Mouse (Mus musculus) layer of hippocampus, adult 2 months (tissue): ENCODE results near the gene Gm14085. TPM values are rescaled to one million over a fixed set of nuclear protein-coding genes. Genes with fewer than 3 reads are reported as not detected.

Experiments
- DNase-seq, 2 experiments: peaks; one replicate each; pipeline ENCODE4 v3.0.0; 2022; ENCODE audit warnings: low spot score in 2 of 2
- H3K27ac ChIP-seq: fragments of 200-600 bp; 2 replicates; pipeline ENCODE4 v1.8.1; 2022
- H3K4me3 ChIP-seq: fragments of 200-600 bp; 2 replicates; pipeline ENCODE4 v1.8.1; 2022; ENCODE audit warnings: mild to moderate bottlenecking
- CTCF ChIP-seq: fragments of 200-600 bp; conservative IDR thresholded peaks from 2 replicates; pipeline ENCODE4 v1.8.1; 2022; ENCODE audit warnings: antibody characterized with exemption, mild to moderate bottlenecking, moderate library complexity
- total RNA-seq, 2 experiments: library from RNA; stranded (reverse); gene quantifications; 2 replicates each; pipeline ENCODE4 v1.2.3; 2021

Gm14085 gene
- total RNA-seq, 2 experiments from 2014 or later = not detected

GRCm38 (mm10) chr2:122572438-122572837 is 87.7 kb downstream of the Gm14085 start:
- Histone ChIP-seq H3K4me3 (no peak overlapping the region), H3K27ac (no peak overlapping the region)
- DNase-seq = no peak
- no peak for TF ChIP-seq CTCF

GRCm38 (mm10) chr2:122575470-122575869 is 90.7 kb downstream of the Gm14085 start:
- Histone ChIP-seq H3K27ac (no peak overlapping the region), H3K4me3 (no peak overlapping the region)
- DNase-seq = no peak
- no peak for TF ChIP-seq CTCF

DNA sequence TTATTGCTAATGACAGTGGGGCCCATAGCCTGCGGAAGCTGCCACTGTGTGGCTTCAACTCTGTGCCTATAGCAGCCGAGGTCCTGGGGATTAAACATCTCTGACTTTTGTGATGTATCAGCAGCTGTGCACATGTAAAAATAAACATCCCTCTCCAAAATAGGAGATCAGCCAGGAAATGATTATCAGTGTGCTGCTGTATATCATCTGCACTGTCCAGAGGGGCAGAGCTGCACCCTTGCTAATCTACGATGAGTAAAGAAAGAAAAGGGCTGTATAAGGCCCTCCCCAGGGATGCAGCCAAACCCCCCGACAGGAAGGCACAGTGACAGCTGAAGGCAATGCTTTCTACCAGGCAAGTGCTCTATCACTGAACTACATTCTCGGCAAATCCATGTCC is 91.6 kb downstream of the Gm14085 start:
- no peak for DNase-seq
- TF ChIP-seq CTCF = no peak
- no peak overlapping the region for H3K27ac ChIP-seq

GRCm38 (mm10) chr2:122577316-122577715 is 92.6 kb downstream of the Gm14085 start:
- DNase-seq = no peak
- no peak overlapping the region for H3K27ac ChIP-seq
- H3K4me3 ChIP-seq = no peak overlapping the region
- no peak for TF ChIP-seq CTCF

More for the DNA sequence above, 91.6 kb downstream of the Gm14085 start:
- no peak overlapping the region for H3K4me3 ChIP-seq

Other genes with a start within 250 kb of the Gm14085 start
- under 1 TPM in 1 of 2 experiments, not detected in 1; 0.08 TPM for gene Duox2, start 186.5 kb upstream of the Gm14085 start, total RNA-seq
- gene Duoxa2, start 186.0 kb upstream of the Gm14085 start, total RNA-seq = not detected
- gene Duoxa1, start 171.2 kb upstream of the Gm14085 start, total RNA-seq = not detected
- not detected for gene Duox1, start 169.3 kb upstream of the Gm14085 start, total RNA-seq
- 10 to 100 TPM; 61.7 to 62.6 TPM for gene Shf, start 115.8 kb upstream of the Gm14085 start, total RNA-seq
- under 1 TPM in 1 of 2 experiments, not detected in 1; 0.54 TPM for gene Slc28a2, start 58.5 kb upstream of the Gm14085 start, total RNA-seq
- gene Gatm, start 126.4 kb downstream of the Gm14085 start, total RNA-seq = 10 to 100 TPM; 64.9 to 72.1 TPM
- 1 to 10 TPM in 1 of 2 experiments, not detected in 1; 1.1 TPM for gene AA467197, start 152.0 kb downstream of the Gm14085 start, total RNA-seq
- 10 to 100 TPM; 27.4 to 29.2 TPM for gene Slc30a4, start 217.7 kb downstream of the Gm14085 start, total RNA-seq